Mouse (Mus musculus): ENCODE measurements around the gene Rnf150.

- TF ChIP-seq CTCF (IDR thresholded peaks at IDR 0.05; ENCODE audit: low read depth, low read length) = no peak
- no peak for TF ChIP-seq POLR2A (IDR thresholded peaks at IDR 0.05; ENCODE audit: borderline replicate concordance, low read depth, low read length)
These were observed 189.7 kb downstream of the Rnf150 start for GRCm38 (mm10) chr8:83052896-83053295.
